Mouse (Mus musculus): Measurements from ENCODE around the gene Umps.

Gene Umps

DNA sequence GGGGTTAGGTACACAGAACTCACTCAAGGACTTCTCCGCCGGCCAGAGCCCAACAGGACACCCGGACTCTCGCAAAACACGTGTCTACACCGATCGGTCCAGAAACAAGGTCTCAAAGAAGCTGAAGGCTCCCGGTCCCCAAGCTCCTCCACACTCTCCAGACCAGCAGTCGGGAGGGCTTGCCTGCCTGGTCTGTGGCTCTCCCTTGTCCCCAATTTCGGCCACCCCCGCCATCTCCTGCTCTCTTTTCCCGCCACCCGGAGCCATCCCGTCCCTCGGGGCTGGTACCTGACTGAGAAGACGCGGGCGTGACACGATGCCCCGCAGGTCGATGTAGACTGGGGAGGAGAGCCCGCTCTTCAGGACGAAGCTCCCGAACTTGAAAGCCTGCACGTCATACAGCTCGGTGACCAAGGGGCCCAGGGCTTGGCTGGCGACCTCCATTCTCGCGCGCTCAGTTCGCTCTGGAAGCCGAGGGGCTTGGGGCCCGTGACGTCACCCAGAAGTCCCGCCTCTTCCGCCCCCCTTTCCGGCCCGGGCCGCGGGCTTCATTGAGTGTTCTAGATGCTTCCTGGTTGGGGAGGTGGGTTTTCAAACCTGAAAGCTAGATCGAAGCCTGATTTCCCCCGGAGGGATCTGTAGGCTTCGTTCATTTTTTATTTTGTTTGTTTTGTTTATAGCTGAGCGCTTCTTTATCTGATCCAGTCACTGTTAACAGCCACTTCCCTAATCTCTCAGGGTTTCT is at the start of gene Umps:
Gene Umps (minus strand): TSS at position 501 of the 745 bp plus-strand sequence.
- DNase-seq = peak; percentile 88

DNA sequence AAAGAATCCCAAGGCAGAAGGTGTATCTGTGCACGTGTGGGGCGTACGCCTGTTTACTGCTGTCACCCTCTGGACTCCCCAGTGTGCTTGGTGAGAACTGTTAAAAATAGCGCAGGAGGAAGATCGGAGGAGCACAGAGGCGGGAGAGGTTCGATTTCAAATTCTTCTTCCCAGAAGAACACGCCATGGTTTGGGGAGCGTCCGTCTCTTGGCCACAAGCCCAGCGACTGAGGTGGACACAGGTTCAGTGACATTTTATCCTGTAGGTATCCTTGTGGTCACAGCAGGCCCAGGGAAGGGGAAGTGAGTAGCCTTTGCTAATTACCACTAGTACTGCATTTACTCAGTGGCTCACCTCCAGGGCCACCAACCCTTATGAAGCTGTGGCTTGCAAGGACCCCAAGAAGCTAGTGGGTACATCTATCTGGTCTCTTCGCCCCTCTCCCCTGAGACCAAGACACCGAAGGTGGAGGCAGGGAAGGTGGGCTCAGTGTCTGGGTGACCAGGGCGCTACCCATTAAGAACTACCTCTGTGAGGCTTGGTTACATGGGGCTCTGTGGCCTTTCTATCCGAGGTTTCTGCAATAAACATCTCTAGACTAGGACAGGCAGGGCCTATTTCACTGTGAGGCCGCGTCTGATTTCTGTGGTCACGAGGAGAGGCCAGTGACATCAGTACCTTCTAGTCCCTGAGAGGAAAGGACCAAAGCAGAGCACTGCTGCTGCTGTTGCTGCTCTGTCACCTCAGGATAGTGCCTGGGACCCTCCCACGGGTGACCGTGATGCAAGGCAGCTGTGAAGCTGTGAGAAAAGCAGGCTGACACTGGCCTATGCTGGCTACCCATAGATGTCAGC is 45.4 kb upstream of the Umps start:
- no peak for DNase-seq

DNA sequence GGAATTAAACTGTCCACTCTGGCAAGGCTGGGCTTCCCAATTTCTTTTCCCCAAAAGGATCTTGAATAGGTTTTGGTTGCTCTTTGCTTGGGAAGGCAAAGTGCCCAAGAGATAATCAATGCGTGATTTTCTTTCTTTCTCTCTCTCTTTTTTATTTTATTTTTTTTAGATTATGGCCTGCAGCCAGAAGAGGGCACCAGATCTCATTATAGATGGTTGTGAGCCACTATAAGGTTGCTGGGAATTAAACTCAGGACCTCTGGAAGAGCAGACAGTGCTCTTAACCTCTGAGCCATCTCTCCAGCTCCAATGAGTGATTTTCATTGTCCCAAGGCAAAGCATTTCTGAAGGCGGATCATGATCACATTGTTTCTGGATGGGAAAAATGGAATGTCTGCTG is 42.7 kb upstream of the Umps start:
- DNase-seq = no peak

DNA sequence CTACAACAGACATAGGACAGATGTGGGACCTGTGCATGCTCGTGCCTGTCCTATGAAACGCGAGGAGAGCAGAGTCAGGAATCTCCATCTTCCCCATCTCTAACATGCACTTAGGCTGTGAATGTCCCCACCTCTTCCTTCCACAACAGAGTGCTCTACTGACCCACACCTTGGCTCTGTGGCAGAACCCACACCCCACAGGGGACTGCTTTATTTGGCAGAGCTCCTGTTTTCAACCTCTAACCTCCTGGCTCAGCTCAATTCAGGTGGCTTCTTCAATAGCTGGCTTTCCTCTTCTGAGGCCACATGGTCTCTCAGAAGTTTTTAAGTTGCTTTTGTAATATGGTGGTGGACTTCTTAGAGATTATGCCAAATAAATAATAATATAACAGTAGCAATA is 39.1 kb upstream of the Umps start:
- no peak for DNase-seq

- peak; percentile 55 for DNase-seq
These were observed 37.3 kb upstream of the Umps start for GRCm38 (mm10) chr16:34004128-34004578.

DNA sequence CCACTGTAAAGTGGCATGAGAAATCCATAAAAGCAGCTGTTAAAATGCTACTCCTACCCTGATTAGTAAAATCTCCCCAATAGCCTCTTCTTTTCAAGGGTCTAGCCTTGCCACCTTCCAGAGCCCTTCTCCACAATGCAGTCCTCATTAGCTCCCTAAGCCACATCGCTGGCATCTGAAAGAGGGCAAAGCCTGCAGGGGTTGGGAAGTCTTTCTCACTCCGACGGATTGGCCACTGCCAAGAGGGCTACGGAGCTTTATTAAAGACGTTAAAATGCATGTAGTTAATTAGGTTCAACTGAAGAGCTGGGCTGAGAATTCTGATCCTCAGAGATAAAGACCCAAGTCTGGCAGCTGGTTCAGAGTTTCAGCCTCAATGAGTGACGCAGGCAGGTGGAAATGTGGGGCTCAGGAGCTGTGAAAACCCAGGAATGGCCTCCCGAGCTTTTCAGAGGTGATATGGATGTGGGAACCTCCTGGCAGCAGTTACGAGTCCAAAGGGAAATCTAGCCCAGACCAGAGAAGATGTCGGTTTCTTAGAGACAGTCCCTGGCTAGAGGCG is 36.8 kb upstream of the Umps start:
- no peak for DNase-seq

GRCm38 (mm10) chr16:34000715-34001114 is 33.9 kb upstream of the Umps start:
- no peak for DNase-seq

- peak; percentile 65 for DNase-seq
These were observed 32.5 kb upstream of the Umps start for GRCm38 (mm10) chr16:33999388-33999787.

DNA sequence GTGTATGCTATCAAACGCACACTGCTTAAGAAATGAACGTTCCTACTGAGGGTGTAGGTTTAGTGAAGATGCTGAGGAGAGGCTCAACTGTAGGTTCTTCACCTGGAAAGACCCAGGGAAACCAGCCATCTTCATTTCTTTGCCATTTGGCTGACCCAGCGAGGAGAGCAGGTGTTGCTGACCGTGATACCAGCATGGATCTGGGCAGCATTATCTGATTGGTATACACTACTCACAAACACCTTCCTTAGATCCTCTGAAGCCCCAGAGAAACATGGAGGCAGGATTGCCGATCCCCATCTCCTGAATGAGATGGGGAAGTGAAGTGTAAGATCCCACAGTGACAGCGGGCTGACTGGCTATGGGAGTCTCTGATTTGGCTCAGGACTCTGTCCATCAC is 31.2 kb upstream of the Umps start:
- no peak for DNase-seq

- peak; percentile 67 for DNase-seq
These were observed 29.2 kb upstream of the Umps start for GRCm38 (mm10) chr16:33996030-33996429.

GRCm38 (mm10) chr16:33995496-33995895 is 28.7 kb upstream of the Umps start:
- no peak for DNase-seq

DNA sequence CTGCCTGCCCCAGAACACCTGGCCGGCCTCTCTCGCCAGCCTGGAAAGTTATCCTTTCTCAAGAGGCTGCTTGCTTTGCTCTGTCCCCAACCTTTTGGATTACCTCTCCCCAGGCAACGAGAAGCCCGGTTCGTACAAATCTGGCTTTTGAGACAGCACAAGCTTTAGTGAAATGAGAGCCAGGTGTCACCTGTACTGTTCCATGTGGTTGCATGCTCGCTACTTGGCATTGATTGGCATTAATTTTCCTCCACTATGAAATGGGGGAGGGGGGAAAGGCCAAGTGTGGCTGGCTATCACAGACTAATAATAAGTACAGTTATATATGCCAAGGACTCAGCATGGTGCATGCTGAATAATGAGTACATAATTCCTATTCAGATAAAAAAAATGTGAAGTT is 27.5 kb upstream of the Umps start:
- DNase-seq = no peak

DNA sequence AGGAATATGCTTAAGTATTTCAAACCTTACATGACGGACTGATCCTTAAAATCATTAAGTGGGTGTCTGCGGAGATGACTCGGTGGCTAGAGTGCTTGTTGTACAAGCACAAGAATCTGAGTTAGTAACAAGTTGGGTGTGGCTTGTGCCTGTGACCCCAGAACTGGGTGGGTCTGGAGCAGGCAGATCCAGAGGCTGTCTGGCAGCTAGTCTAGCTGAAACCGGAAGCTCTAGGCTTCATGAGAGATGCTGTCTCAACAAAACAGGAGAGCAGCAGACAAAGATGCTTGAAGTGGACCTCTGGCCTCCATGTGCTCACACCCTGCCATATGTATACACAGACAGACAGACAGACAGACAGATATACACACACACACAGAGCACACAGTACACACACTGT is 23.9 kb upstream of the Umps start:
- DNase-seq = no peak

GRCm38 (mm10) chr16:33989106-33989505 is 22.3 kb upstream of the Umps start:
- DNase-seq = peak; percentile 22

DNA sequence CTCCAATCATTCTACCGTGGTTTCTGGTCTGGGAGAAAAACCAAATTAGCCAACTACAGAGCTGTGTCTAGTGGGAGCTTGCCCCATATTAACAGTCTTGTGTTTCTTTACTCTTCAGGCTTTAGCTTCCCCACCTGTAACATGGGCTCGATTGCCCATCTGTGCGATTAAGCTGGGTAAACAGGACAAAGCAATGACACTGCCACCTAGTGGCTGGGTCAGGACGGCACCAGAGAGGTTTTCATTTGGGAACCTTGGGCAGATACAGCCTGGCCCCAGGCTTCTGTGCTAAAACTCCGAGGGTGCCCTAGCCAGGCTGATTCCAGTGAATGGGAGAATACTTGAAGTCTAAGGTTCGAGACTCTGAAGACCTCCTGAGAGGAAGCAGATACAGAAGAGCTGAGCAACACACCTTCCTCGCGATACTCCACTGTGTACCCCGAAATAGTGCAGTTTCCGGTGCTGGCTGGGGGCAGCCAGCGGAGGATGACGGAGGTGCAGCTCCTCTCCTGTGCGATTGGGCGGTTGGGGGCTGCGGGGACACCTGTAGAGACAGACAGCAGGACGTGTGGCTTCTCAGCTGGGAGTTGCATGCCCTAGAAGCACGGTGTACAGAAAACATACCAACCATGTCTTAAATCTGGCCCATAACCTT is 21.6 kb upstream of the Umps start:
- peak; percentile 65 for DNase-seq

GRCm38 (mm10) chr16:33986993-33987392 is 20.2 kb upstream of the Umps start:
- DNase-seq = no peak

DNA sequence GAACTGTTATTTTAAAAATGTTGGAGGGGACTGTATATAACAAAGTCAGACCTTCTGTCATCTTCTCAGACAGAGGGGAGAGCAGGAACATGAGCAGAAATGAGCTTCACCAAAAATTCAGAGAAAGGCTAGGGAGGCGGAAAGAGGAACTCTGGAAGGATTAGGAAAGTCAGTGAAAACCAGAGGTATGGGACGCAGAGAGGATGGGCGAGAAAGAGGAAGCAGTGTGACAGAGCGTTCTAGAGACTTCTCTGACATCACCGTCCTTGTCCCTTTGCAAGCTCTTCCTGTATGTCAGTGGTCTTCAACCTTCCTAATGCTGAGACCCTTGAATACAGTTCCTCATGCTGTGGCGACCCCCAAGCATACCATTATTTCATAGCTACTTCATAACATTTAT is 18.5 kb upstream of the Umps start:
- DNase-seq = no peak

GRCm38 (mm10) chr16:33983712-33984111 is 16.9 kb upstream of the Umps start:
- DNase-seq = no peak

DNA sequence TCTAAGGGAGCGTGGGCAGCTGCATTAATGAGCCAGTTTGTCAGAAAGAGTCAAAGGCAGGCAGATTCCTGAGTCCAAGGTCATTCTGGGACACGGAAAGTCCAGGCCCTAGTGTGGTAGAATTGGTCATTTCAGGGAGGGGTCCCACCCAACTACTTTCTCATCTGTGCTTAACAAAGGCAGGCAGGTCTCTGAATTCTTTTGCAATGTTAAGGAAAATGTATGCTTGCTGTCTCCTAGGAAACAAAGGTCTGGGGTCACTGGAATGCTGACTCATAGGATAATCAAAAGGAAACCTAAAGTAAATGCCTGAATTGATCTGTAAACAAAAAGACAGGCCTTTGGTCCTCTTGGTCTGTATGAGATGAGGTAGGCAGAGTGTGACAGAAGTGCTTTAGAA is 13.0 kb upstream of the Umps start:
- no peak for DNase-seq

DNA sequence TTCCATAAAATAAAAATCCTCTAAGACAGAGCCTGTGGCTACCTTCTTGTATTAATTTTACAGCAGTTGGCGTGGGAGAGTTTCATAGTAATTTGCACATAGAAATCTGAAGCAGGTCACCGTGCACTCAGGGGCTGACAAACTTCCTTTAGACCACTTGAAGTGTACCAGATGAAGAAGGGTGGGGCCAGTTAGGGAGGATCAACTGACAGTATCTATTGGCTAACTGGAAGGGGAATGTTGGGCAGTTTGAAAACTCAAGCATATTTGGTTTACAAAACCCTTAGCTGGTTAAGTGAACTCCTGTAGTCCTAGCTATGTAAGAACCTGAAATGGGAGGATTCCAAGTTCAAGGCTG is 424 bp upstream of the Umps start:
- DNase-seq = no peak

DNA sequence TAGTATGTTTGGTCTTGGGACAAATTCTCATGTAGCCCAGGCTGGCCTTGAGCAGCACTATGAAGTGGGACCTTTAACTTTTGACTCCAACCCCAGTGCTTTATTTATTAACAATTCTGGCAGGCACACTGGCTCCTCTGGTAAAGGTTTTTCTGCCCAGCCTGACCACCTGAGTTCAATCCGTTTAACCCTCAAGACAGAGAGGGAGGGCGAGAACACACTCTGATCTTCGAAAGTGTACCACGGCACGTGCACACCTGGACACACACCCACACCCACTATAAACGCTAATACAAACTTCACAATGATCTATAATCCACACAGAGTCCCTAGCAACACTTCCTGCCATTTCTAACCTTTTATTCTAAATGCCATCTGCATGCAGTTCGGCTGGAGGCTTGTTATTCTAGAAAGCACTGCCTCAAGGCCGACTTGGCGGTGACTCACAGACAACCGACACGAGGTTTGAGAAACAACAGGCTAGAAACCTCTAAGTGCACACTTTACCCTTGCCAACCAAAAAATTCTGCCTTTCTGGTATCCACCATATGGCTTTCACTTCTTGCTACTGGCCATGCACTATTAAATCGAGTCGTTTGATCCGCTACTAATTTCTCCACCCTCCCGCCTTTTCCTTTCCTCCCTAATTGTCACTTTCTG is 830 bp downstream of the Umps start:
- no peak for DNase-seq

DNA sequence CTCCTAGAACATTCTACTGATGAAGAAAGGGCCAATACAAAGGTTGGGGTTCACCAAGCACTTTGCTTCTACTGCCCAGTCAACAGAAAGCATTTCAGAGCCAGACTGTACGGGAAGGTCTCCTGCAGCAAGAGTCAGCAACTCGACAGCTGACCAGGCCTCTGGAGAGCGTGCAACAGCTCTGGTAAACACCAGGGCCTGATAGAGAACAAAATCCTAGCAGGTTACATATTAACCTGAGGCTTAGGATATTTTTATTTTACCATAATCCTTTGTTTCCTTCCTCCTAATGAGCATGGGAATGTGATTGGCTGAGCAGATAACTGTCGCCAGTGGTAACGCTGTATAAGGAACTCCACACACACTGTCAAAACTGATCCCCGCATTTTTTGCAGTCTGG is 3.3 kb downstream of the Umps start:
- DNase-seq = peak; percentile 48

- no peak for DNase-seq
These were observed 12.0 kb downstream of the Umps start for GRCm38 (mm10) chr16:33954793-33955192.

Data from kidney, postnatal 14 days (tissue).